Mouse (Mus musculus) C2C12 (cell line): ENCODE measurements around the gene Gpbp1.

ENCODE experiments used
- CTCF ChIP-seq: IDR thresholded peaks from one replicate; pipeline ENCODE4 v1.5.1; 2011; ENCODE audit not compliant: control insufficient read depth, insufficient read depth, insufficient read length
- MAX ChIP-seq: IDR thresholded peaks from one replicate; pipeline ENCODE4 v1.6.1; 2011; ENCODE audit warnings: mild to moderate bottlenecking, control low read depth
- MYOG ChIP-seq: IDR thresholded peaks from one replicate; pipeline ENCODE4 v1.6.1; 2011; ENCODE audit not compliant: control insufficient read depth, insufficient read length; ENCODE audit errors: extremely low read depth

- TF ChIP-seq MAX (no peak), MYOG (no peak), CTCF (no peak)
Measured at GRCm38 (mm10) chr13:111431174-111431573, 58.7 kb downstream of the Gpbp1 start.
